Mouse (Mus musculus): Measurements from ENCODE around the gene Gm3238. TPM values are rescaled to one million over a fixed set of nuclear protein-coding genes. Genes with fewer than 3 reads are reported as not detected.
"Not testable (repeated sequence)": the region's sequence is repeated elsewhere in the genome, so short reads cannot be mapped to it uniquely, and the experiment has no call there.

The Gm3238 gene
- polyA plus RNA-seq, 1 experiment from 2014 or later, result not detected

GRCm38 (mm10) chr10:77787876-77788275 lies 16.8 kb upstream of the Gm3238 start, which contains the start of gene Gm7137:
Gene Gm7137, minus strand, starts transcription at chr10:77788200.
- H3K9me3 ChIP-seq; H3K27ac ChIP-seq; H3K4me3 ChIP-seq; ATAC-seq (replicated peaks); H3K4me1 ChIP-seq; H3K4me2 ChIP-seq; H3K27me3 ChIP-seq (replicated peaks); H3K36me3 ChIP-seq (replicated peaks); H3K9ac ChIP-seq: not testable (repeated sequence)
- 64% methylated on average over 1 of the region's 1 CpGs for WGBS

- not testable (repeated sequence) for H3K9ac ChIP-seq; H3K9me3 ChIP-seq; H3K36me3 ChIP-seq (replicated peaks); H3K4me1 ChIP-seq; ATAC-seq (replicated peaks); H3K4me2 ChIP-seq; H3K27me3 ChIP-seq (replicated peaks); H3K27ac ChIP-seq; H3K4me3 ChIP-seq
- WGBS, result 86% methylated on average over 2 of the region's 3 CpGs
These were observed 12.3 kb upstream of the Gm3238 start for GRCm38 (mm10) chr10:77783396-77783795.

GRCm38 (mm10) chr10:77782442-77782841 lies 11.3 kb upstream of the Gm3238 start, which contains the start of gene Gm3250:
Gene Gm3250, minus strand, starts transcription at chr10:77782542.
- not testable (repeated sequence) for H3K4me2 ChIP-seq
- 57% methylated on average over 1 of the region's 1 CpGs for WGBS

GRCm38 (mm10) chr10:77776844-77777243 lies 5.7 kb upstream of the Gm3238 start, which contains the start of gene Gm7138:
Gene Gm7138, minus strand, starts transcription at chr10:77776944.
- H3K4me1 ChIP-seq; ATAC-seq (replicated peaks); H3K4me3 ChIP-seq; H3K9ac ChIP-seq; H3K4me2 ChIP-seq; H3K36me3 ChIP-seq (replicated peaks); H3K27ac ChIP-seq; H3K27me3 ChIP-seq (replicated peaks); H3K9me3 ChIP-seq: not testable (repeated sequence)
- 62% methylated on average over 1 of the region's 1 CpGs for WGBS

More at GRCm38 (mm10) chr10:77782442-77782841, 11.3 kb upstream of the Gm3238 start, which contains the start of gene Gm3250:
- not testable (repeated sequence) for H3K4me1 ChIP-seq; H3K9ac ChIP-seq; H3K36me3 ChIP-seq (replicated peaks); H3K9me3 ChIP-seq; ATAC-seq (replicated peaks); H3K4me3 ChIP-seq; H3K27me3 ChIP-seq (replicated peaks); H3K27ac ChIP-seq

GRCm38 (mm10) chr10:77772142-77772541 lies 1.0 kb upstream of the Gm3238 start:
- H3K4me2 ChIP-seq; H3K4me3 ChIP-seq; ATAC-seq (replicated peaks); H3K4me1 ChIP-seq; H3K27me3 ChIP-seq (replicated peaks); H3K9ac ChIP-seq; H3K9me3 ChIP-seq; H3K27ac ChIP-seq; H3K36me3 ChIP-seq (replicated peaks): not testable (repeated sequence)
- WGBS, result 100% methylated on average over 2 of the region's 3 CpGs

GRCm38 (mm10) chr10:77769727-77770126 lies 1.4 kb downstream of the Gm3238 start:
- no peaks in the 10 kb centered on the region for H3K9me3 ChIP-seq
- H3K9ac ChIP-seq, result no peak overlapping the region
- H3K36me3 ChIP-seq (replicated peaks), result no peaks in the 10 kb centered on the region
- WGBS, result 83% methylated on average over 1 of the region's 1 CpGs
- H3K4me3 ChIP-seq, result no peak overlapping the region
- no peak for ATAC-seq (replicated peaks)
- no peak overlapping the region for H3K4me2 ChIP-seq
- H3K27ac ChIP-seq, result no peak overlapping the region
- no peaks in the 10 kb centered on the region for H3K27me3 ChIP-seq (replicated peaks)
- no peaks in the 10 kb centered on the region for H3K4me1 ChIP-seq

GRCm38 (mm10) chr10:77759582-77759981 lies 11.5 kb downstream of the Gm3238 start, which contains the start of gene Gm3233:
Gene Gm3233, minus strand, starts transcription at chr10:77759682.
- 90% methylated on average over 1 of the region's 1 CpGs for WGBS
- H3K27ac ChIP-seq; H3K9ac ChIP-seq; ATAC-seq (replicated peaks); H3K4me3 ChIP-seq; H3K4me2 ChIP-seq; H3K9me3 ChIP-seq; H3K27me3 ChIP-seq (replicated peaks); H3K4me1 ChIP-seq; H3K36me3 ChIP-seq (replicated peaks): not testable (repeated sequence)

- ATAC-seq (replicated peaks), result no peak
- Histone ChIP-seq H3K36me3 (replicated peaks) (no peaks in the 10 kb centered on the region), H3K9me3 (no peaks in the 10 kb centered on the region), H3K4me1 (no peaks in the 10 kb centered on the region), H3K4me3 (no peak overlapping the region), H3K9ac (no peak overlapping the region), H3K27ac (no peak overlapping the region), H3K27me3 (replicated peaks) (no peaks in the 10 kb centered on the region), H3K4me2 (no peak overlapping the region)
These were observed 17.7 kb downstream of the Gm3238 start for GRCm38 (mm10) chr10:77753448-77753847.

- not testable (repeated sequence) for H3K4me1 ChIP-seq; H3K4me2 ChIP-seq; H3K9me3 ChIP-seq; H3K9ac ChIP-seq; H3K27ac ChIP-seq; H3K4me3 ChIP-seq; H3K36me3 ChIP-seq (replicated peaks); H3K27me3 ChIP-seq (replicated peaks); ATAC-seq (replicated peaks)
- 62% methylated on average over 3 of the region's 3 CpGs for WGBS
These were observed 18.8 kb downstream of the Gm3238 start for GRCm38 (mm10) chr10:77752312-77752711.

- WGBS, result 71% methylated on average over 1 of the region's 1 CpGs
- not testable (repeated sequence) for H3K4me3 ChIP-seq; H3K27ac ChIP-seq; H3K9me3 ChIP-seq; H3K9ac ChIP-seq; H3K36me3 ChIP-seq (replicated peaks); ATAC-seq (replicated peaks); H3K27me3 ChIP-seq (replicated peaks); H3K4me1 ChIP-seq; H3K4me2 ChIP-seq
These were observed 19.9 kb downstream of the Gm3238 start, which contains the start of gene Gm9736 for GRCm38 (mm10) chr10:77751254-77751653. Gene Gm9736, minus strand, starts transcription at chr10:77751354.

GRCm38 (mm10) chr10:77750686-77751085 lies 20.4 kb downstream of the Gm3238 start:
- WGBS, result 68% methylated on average over 1 of the region's 1 CpGs
- H3K4me1 ChIP-seq; H3K4me3 ChIP-seq; H3K9me3 ChIP-seq; H3K9ac ChIP-seq; ATAC-seq (replicated peaks); H3K27me3 ChIP-seq (replicated peaks); H3K4me2 ChIP-seq; H3K27ac ChIP-seq; H3K36me3 ChIP-seq (replicated peaks): not testable (repeated sequence)

GRCm38 (mm10) chr10:77741924-77742688 lies 29.0 kb downstream of the Gm3238 start, which contains the start of gene Gm18596:
Gene Gm18596, minus strand, starts transcription at chr10:77742638.
- not testable (repeated sequence) for H3K36me3 ChIP-seq (replicated peaks); H3K9me3 ChIP-seq; H3K4me3 ChIP-seq; H3K4me1 ChIP-seq; H3K27me3 ChIP-seq (replicated peaks); H3K4me2 ChIP-seq; H3K27ac ChIP-seq; ATAC-seq (replicated peaks); H3K9ac ChIP-seq
- 52% methylated on average over 5 of the region's 5 CpGs for WGBS

GRCm38 (mm10) chr10:77738929-77739328 lies 32.2 kb downstream of the Gm3238 start:
- no peak for ATAC-seq (replicated peaks)
- Histone ChIP-seq H3K36me3 (replicated peaks) (no peaks in the 10 kb centered on the region), H3K9me3 (no peaks in the 10 kb centered on the region), H3K4me1 (no peaks in the 10 kb centered on the region), H3K27me3 (replicated peaks) (no peaks in the 10 kb centered on the region), H3K4me2 (no peak overlapping the region), H3K4me3 (no peak overlapping the region), H3K9ac (no peak overlapping the region), H3K27ac (no peak overlapping the region)
- 91% methylated on average over 4 of the region's 4 CpGs for WGBS
